Mouse (Mus musculus) hindbrain, embryonic 11.5 days (tissue): ENCODE results near the gene Nudt3. TPM values are rescaled to one million over a fixed set of nuclear protein-coding genes. Genes with fewer than 3 reads are reported as not detected.

ENCODE experiments used
- ATAC-seq: fragments of 200-750 bp; cut with Nextera tagmentation; 2 replicates; pipeline ENCODE4 v1.8.0; 2017; ENCODE audit warnings: mild to moderate bottlenecking, moderate TSS enrichment, moderate library complexity; ENCODE audit not compliant: low FRiP score
- DNase-seq: peaks from one replicate; pipeline ENCODE4 v3.0.0-alpha.2; 2015; ENCODE audit warnings: low spot score
- H3K27ac ChIP-seq: fragments of 300-500 bp; sonication (generic); 2 replicates; pipeline ENCODE4 v1.5.1; 2014; ENCODE audit warnings: mild to moderate bottlenecking, low read depth, low read length
- H3K27me3 ChIP-seq: fragments of 300-500 bp; sonication (generic); 2 replicates; pipeline ENCODE4 v1.6.1; 2014; ENCODE audit warnings: mild to moderate bottlenecking, low read length, moderate library complexity, mixed read lengths; ENCODE audit not compliant: control insufficient read depth, insufficient read depth
- H3K36me3 ChIP-seq: fragments of 300-500 bp; sonication (generic); 2 replicates; pipeline ENCODE4 v1.6.1; 2014; ENCODE audit warnings: mild to moderate bottlenecking, low read length, moderate library complexity, mixed read lengths; ENCODE audit not compliant: control insufficient read depth, insufficient read depth
- H3K4me1 ChIP-seq: fragments of 300-500 bp; sonication (generic); replicated peaks from 2 replicates; pipeline ENCODE4 v1.6.1; 2014; ENCODE audit warnings: low read length, mixed read lengths; ENCODE audit not compliant: control insufficient read depth, insufficient read depth
- H3K4me2 ChIP-seq: fragments of 300-500 bp; sonication (generic); replicated peaks from 2 replicates; pipeline ENCODE4 v1.6.1; 2014; ENCODE audit warnings: mild to moderate bottlenecking, low read depth, low read length
- H3K4me3 ChIP-seq: fragments of 300-500 bp; sonication (generic); 2 replicates; pipeline ENCODE4 v1.5.1; 2014; ENCODE audit warnings: low read depth, low read length
- H3K9ac ChIP-seq: fragments of 300-500 bp; sonication (generic); 2 replicates; pipeline ENCODE4 v1.6.1; 2014; ENCODE audit warnings: low read depth, low read length
- H3K9me3 ChIP-seq: fragments of 300-500 bp; sonication (generic); 2 replicates; pipeline ENCODE4 v1.6.1; 2016; ENCODE audit warnings: low read length; ENCODE audit not compliant: control insufficient read depth
- WGBS: fragments of 180-500 bp; shearing (Covaris S2); extraction: QIAGEN DNeasy Blood & Tissue Kit; methylation state at CpG from one replicate; pipeline ENCODE4 v1.1.7; 2014; 5-methylcytosine and 5-hydroxymethylcytosine counted together
- polyA plus RNA-seq: library from polyadenylated mRNA; unstranded; fragments of >200 nt; fragmentation: Nextera tagmentation; extraction: Ambion mirVana; gene quantifications from 2 replicates; pipeline ENCODE4 v1.2.1, GENCODE M21; 2014

The Nudt3 gene
- polyA plus RNA-seq, 1 experiment from 2014 or later, result 61.2 TPM

DNA sequence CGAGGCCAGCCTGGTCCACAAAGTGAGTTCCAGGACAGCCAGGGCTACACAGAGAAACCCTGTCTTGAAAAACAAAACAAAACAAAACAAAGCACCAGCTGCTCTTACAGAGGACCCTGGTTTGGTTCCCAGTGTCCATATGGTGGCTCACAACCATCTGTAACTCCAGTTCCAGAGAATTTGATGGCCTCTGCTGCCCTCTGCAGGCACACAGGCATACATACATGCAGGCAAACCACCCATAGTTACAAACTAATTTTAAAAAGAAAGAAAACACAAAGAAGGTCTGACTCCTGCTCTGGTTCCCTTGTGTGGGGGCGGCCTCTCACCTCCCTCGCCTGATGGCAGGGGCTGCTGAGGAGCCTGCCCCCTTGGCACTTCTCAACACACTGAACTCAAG is 89.9 kb downstream of the Nudt3 start:
- H3K4me2 ChIP-seq, result no peak overlapping the region
- H3K27me3 ChIP-seq, result no peaks in the 10 kb centered on the region
- no peaks in the 10 kb centered on the region for H3K36me3 ChIP-seq
- H3K4me1 ChIP-seq, result peaks cover 2% of the 10 kb centered on the region; the same call in 1 of the 2 replicates
- WGBS, result 84% methylated on average over 3 of the region's 3 CpGs
- no peak overlapping the region for H3K9ac ChIP-seq
- no peak overlapping the region for H3K4me3 ChIP-seq
- H3K27ac ChIP-seq, result no peak overlapping the region
- ATAC-seq (no peak), DNase-seq (no peak)
- H3K9me3 ChIP-seq, result no peaks in the 10 kb centered on the region

DNA sequence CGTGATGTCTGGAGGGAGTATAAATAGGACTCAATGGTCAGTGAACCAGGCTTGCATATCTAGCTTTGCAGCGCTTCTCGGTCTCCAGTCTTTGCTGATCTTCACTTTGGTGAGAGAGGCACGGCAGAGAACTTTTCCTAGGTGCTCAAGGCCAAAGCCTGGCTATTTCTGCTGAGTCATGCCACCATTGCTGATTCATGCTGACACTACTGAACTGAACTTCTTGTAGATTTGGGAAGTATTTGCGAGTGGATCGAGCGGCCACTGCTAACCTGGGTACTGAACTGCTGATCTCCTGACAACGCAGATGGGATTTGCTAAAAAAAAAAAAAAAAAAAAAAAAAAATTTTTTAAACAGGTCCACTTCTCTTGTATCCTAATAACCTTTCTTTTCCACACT is 91.2 kb downstream of the Nudt3 start:
- H3K4me1 ChIP-seq, result peaks cover 2% of the 10 kb centered on the region; the same call in 1 of the 2 replicates
- no peak overlapping the region for H3K27ac ChIP-seq
- 87% methylated on average over 8 of the region's 8 CpGs for WGBS
- no peaks in the 10 kb centered on the region for H3K36me3 ChIP-seq
- DNase-seq, result no peak
- no peak overlapping the region for H3K4me2 ChIP-seq
- H3K9me3 ChIP-seq, result no peaks in the 10 kb centered on the region
- no peak overlapping the region for H3K9ac ChIP-seq
- no peak overlapping the region for H3K4me3 ChIP-seq
- H3K27me3 ChIP-seq, result no peaks in the 10 kb centered on the region
- ATAC-seq, result no peak

Other genes with a start within 250 kb of the Nudt3 start
- 2.5 and 3.6 TPM in 2 replicates for gene Grm4, start 102.1 kb downstream of the Nudt3 start, polyA plus RNA-seq
- gene Hmga1, start 67.0 kb downstream of the Nudt3 start, polyA plus RNA-seq, result 305 and 319 TPM in 2 replicates
- gene AI413582, start 57.7 kb downstream of the Nudt3 start, polyA plus RNA-seq, result 17.1 and 19.0 TPM in 2 replicates
- gene RPS10-NUDT3, start 11.7 kb upstream of the Nudt3 start, polyA plus RNA-seq, result not detected in 2 replicates
- gene Rps10, start 13.2 kb upstream of the Nudt3 start, polyA plus RNA-seq, result 817 and 827 TPM in 2 replicates
- gene Pacsin1, start 32.0 kb upstream of the Nudt3 start, polyA plus RNA-seq, result 3.5 and 3.7 TPM in 2 replicates
- 0.17 TPM in 1 of 2 replicates, not detected in the other for gene Spdef, start 105.5 kb upstream of the Nudt3 start, polyA plus RNA-seq
- 10.4 and 10.9 TPM in 2 replicates for gene D17Wsu92e, start 197.2 kb upstream of the Nudt3 start, polyA plus RNA-seq
- 344 and 359 TPM in 2 replicates for gene Snrpc, start 214.7 kb upstream of the Nudt3 start, polyA plus RNA-seq
- 4.9 TPM in 2 replicates for gene Uhrf1bp1, start 232.9 kb upstream of the Nudt3 start, polyA plus RNA-seq